Mouse (Mus musculus): ENCODE measurements around the gene Sbf2. TPM values are rescaled to one million over a fixed set of nuclear protein-coding genes. Genes with fewer than 3 reads are reported as not detected.

The Sbf2 gene
- total RNA-seq, 2 experiments from 2014 or later, result 54.7 to 55.2 TPM

DNA sequence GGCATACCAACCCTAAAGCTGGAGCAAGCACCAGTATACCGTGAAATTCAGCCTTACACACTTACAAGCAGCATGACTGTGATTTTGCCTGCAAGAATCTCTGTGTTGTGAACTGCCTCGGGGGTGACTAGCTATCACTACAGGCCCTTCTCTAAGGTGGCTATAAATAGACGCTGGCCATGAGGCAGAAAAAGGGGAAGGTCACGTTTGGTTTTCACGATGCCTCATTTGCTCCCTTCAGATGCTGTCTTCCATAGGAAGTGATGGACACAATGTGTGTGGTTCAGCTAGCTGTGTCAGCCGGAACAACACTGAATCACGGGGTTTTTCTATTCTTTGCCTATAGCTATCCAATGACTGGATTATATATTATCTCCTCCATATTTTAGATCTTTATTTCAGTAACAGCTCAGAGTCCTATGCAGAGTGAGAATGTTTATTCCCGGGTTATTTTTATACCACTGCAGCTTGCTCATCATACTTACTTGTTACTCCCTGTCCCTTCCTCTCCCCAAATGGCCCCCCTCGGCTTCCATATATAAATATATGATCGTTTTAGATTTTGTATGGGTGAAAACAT, 235.3 kb downstream of the Sbf2 start:
- DNase-seq (ENCODE audit: extremely low spot score in 1 of 2, low spot score in 2 of 2), result peak in 1 of 2 experiments; percentile 20
- H3K4me3 ChIP-seq, result no peak overlapping the region
- peak overlapping the region; percentile 47; the same call in 1 of the 2 replicates for H3K27ac ChIP-seq
- intact Hi-C loops (cut with DNase I), result no loop called here
- TF ChIP-seq CTCF (IDR thresholded peaks at IDR 0.05), result no peak

DNA sequence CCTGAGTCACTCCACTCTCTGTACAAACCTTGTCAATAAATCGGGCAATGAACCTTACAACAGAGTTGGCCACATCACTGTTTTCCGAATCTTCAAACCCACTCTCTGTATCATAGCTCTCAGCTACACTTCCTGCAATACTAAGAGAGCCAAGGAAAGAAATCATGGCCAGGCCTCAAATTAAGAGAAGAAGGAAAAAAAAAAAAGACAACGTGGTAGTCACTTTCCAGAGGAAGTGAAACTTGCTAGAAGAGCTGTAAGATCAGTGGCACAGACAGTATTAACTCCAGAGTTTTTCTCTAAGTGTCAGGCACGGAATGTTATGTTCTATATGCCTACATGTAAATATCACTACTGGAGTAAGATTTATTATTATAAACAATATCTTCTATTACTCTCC, 242.2 kb downstream of the Sbf2 start:
- Histone ChIP-seq H3K27ac (no peak overlapping the region), H3K4me3 (no peak overlapping the region)
- intact Hi-C loops (cut with DNase I), result no loop called here
- no peak for TF ChIP-seq CTCF (IDR thresholded peaks at IDR 0.05)
- no peak for DNase-seq (ENCODE audit: extremely low spot score in 1 of 2, low spot score in 2 of 2)

DNA sequence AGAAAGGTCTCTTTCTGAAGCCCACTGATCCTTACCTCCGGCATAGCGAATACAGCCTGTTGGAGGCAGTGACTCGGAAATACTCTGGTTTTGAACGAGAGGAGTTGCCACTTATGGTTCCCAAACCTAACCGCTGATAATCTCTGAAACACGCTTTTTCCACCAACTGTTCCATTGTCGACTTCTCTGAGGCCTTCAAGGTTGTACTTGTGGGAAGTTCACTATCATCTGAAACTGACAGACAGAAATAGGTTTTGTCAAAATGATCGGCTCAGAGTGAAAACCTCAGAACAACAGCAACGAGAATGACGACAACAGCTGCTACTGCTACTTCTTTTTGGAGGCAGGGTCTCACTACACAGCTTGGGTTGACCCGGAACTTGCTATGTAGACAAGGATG, 252.7 kb downstream of the Sbf2 start:
- intact Hi-C loops (cut with DNase I), result no loop called here
- no peak for TF ChIP-seq CTCF (IDR thresholded peaks at IDR 0.05)
- Histone ChIP-seq H3K27ac (no peak overlapping the region), H3K4me3 (no peak overlapping the region)
- DNase-seq (ENCODE audit: extremely low spot score in 1 of 2, low spot score in 2 of 2), result no peak

DNA sequence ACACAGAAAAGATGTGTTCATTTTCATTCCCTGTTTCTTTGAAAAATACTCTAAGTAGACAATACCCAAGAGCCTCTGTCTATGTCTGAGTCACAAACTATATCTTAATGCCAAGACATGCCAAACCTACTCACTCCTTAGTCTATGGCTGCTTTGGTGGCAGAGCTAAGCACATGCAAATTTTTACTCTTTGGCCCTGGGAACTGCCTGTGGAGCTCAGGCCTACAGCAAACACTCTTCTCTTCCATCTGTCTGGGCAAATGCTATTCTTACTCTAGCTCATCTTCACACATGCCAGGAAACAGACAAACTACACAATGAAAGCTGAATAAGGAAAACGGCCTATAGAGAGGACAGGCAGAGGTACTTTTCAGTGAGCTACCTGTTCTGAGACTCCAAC, 253.2 kb downstream of the Sbf2 start:
- intact Hi-C loops (cut with DNase I), result no loop called here
- no peak for TF ChIP-seq CTCF (IDR thresholded peaks at IDR 0.05)
- DNase-seq (ENCODE audit: extremely low spot score in 1 of 2, low spot score in 2 of 2), result no peak
- Histone ChIP-seq H3K27ac (no peak overlapping the region), H3K4me3 (no peak overlapping the region)

DNA sequence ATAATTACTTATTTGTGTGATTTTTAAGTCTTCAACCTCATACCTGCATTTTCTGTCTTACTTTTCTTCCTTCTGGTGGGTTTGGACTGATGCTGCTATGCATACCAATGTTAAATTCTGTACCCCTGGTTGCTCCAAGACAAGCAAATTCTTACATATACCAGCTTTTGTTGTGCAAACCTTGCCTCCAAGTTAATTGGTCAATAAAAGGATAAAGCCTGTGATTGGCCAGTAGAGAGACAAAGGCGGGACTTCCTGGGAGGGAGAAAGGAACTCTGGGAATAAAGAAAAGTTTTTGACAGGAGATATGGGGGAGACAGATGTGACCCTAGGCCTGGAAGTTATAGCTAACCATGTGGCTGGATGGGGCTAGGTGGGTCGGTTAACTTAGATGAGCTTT, 255.3 kb downstream of the Sbf2 start:
- TF ChIP-seq CTCF (IDR thresholded peaks at IDR 0.05), result no peak
- intact Hi-C loops (cut with DNase I), result no loop called here
- Histone ChIP-seq H3K4me3 (no peak overlapping the region), H3K27ac (no peak overlapping the region)
- DNase-seq (ENCODE audit: extremely low spot score in 1 of 2, low spot score in 2 of 2), result no peak

DNA sequence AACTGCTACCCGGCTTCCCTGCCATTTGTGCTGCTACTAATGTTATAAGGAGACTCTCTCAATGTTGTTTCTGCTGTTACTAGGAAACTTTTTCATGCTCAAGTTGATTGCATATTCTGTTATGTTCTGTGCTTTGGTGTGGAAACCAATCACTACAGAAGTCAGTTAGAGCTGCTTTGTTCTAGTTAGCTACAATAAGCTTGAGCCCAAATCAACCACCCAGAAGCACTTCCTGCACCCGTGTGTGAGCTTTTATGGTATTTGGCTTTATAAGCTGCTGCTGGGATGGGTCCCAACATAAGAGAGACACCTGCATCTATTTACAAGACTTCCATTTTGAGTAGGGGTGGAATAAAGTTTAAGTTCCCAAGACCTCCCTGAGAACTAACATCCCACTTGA, 260.8 kb downstream of the Sbf2 start:
- TF ChIP-seq CTCF (IDR thresholded peaks at IDR 0.05), result no peak
- H3K4me3 ChIP-seq, result no peak overlapping the region
- intact Hi-C loops (cut with DNase I), result no loop called here
- H3K27ac ChIP-seq, result no peak overlapping the region
- no peak for DNase-seq (ENCODE audit: extremely low spot score in 1 of 2, low spot score in 2 of 2)

DNA sequence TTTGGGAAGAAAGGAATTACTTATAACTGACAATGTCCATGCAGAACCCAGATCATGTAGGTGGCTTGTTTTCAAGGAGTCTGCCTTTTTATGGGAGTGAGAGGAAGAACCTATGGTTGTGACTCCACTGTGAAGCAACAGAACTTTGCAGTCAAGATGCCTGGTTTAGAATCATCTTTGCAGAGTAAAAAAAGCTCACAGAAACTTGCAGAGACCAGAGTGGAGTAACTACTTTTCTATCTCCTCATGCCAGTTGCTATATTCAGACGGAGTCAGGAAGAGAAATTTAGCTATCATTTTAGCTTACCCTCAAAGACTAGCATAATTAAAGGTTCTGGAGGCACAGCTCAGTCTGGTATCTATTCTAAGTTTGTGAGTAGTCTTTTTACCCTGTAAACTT, 267.5 kb downstream of the Sbf2 start:
- H3K27ac ChIP-seq, result no peak overlapping the region
- no peak for TF ChIP-seq CTCF (IDR thresholded peaks at IDR 0.05)
- no peak for DNase-seq (ENCODE audit: extremely low spot score in 1 of 2, low spot score in 2 of 2)
- intact Hi-C loops (cut with DNase I), result no loop called here
- no peak overlapping the region for H3K4me3 ChIP-seq

DNA sequence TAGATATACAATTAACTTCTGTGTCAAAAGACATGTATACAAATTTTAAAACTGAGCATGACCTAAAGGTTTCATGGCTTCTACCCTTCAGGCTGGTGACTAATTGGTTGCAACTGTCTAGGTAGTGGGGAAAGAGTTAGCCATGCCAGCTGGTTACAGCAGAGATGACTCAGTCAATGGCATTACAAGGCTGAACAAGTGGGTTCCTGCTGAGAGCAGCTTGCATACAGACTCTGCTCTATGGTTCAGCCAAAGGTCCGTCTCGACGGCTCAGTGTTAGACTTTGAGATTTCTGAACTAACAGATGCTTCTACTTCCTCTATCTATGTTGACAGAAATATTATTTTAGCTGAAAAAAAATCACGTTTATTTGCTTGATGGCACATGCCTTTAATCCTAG, 277.1 kb downstream of the Sbf2 start:
- no peak for TF ChIP-seq CTCF (IDR thresholded peaks at IDR 0.05)
- Histone ChIP-seq H3K4me3 (no peak overlapping the region), H3K27ac (no peak overlapping the region)
- intact Hi-C loops (cut with DNase I), result no loop called here
- DNase-seq (ENCODE audit: extremely low spot score in 1 of 2, low spot score in 2 of 2), result no peak

DNA sequence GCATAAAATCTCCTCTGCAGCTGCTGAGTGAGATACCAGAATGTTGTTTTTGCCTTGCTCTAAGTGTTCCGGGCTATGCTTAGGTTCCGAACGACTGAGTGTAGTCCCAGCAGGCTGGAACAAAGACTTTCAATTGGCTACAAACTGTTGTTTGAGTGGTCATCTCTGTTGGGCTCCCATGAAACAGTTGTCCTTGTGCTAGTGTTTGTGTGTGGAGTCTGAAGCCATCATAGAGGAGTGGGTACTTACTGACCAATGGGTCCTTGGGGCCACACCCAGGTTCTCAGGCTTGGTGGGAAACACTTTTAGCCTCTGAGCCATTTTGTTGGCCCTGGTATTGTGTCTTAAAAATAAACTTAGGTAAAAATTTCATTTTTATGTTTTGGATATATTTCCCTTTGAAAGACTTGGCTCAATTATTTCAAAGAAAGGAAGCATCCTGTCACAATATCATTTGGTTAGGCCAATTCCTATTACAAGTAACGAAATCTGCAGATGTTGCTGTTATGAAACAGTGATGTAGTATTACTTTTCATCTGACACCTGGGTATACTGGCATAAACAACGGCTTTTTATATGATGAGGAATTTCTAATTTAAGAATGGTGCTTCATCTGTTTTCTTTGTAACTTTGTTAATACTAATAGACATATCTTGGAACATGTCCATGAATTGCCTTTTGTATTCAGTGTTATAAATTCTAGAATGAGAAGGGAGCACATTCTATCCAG, 289.2 kb downstream of the Sbf2 start:
- TF ChIP-seq CTCF (IDR thresholded peaks at IDR 0.05), result no peak
- no peak overlapping the region for H3K27ac ChIP-seq

DNA sequence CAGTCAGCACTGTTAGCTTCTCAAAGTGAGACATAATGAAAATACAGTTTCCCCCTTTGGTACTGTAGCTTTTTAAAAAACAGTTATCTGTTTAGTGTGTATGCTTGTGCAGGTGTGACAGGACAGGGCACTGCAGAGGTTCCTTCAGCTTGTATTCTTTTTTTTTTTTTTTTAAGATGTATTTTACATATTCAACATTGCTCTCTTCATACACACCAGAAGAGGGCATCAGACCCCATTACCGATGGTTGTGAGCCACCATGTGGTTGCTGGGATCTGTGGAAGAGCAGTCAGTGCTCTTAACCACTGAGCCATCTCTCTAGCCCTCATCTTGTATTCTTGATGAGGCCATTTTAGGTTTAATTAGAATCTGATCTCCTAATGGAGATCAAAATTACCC, 289.9 kb downstream of the Sbf2 start:
- intact Hi-C loops (cut with DNase I), result no loop called here
- Histone ChIP-seq H3K27ac (no peak overlapping the region), H3K4me3 (no peak overlapping the region)
- DNase-seq (ENCODE audit: extremely low spot score in 1 of 2, low spot score in 2 of 2), result no peak
- TF ChIP-seq CTCF (IDR thresholded peaks at IDR 0.05), result no peak

More for the DNA sequence above, 289.2 kb downstream of the Sbf2 start:
- intact Hi-C loops (cut with DNase I), result no loop called here
- H3K4me3 ChIP-seq, result no peak overlapping the region
- no peak for DNase-seq (ENCODE audit: extremely low spot score in 1 of 2, low spot score in 2 of 2)

DNA sequence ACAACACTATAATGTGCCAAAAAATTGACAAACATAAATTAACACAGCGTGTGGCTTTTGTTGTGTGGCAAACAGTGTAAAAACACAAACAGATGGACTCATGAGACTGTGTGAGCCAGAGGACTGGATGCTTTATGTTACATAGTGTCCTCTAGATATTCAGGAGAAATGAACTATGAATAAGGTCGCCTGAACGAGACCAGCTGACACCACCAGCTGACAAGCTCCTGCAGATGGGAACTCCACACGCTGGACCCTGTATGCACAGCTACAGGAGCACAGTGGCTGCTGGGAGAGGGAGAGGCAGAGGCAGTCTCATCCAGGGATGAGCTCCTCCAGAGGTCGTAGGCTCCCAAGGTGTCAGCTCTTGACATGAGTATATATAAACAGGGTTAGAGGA, 293.6 kb downstream of the Sbf2 start:
- Histone ChIP-seq H3K4me3 (no peak overlapping the region), H3K27ac (no peak overlapping the region)
- no peak for DNase-seq (ENCODE audit: extremely low spot score in 1 of 2, low spot score in 2 of 2)
- intact Hi-C loops (cut with DNase I), result no loop called here
- no peak for TF ChIP-seq CTCF (IDR thresholded peaks at IDR 0.05)

DNA sequence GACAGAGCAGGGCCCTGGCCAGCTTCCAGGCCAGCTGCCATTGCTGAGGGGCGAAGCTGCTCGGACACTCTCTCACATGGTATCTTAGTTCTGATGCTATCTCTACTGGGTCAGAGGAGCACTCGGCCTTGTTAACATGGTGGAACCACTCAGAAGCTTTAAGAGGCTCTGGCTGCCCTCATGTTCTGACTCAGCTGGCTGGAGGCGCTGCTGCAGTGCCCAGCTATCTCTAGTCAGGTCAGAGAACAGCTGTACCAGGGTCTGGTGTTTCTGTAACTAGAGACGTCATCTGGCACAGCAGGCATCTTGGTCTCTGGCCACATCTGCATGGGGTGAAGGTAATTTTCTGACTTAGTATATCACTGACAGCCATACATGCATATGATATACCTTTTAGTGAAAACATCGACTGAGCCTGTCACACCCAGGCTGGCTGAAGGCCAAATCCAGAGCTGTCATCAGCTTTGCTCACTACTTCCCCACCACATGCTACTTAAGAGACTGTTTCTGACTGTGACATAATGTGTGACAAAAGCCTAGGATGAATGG, 295.7 kb downstream of the Sbf2 start:
- Histone ChIP-seq H3K27ac (no peak overlapping the region), H3K4me3 (no peak overlapping the region)
- TF ChIP-seq CTCF (IDR thresholded peaks at IDR 0.05), result no peak
- intact Hi-C loops (cut with DNase I), result no loop called here
- no peak for DNase-seq (ENCODE audit: extremely low spot score in 1 of 2, low spot score in 2 of 2)

DNA sequence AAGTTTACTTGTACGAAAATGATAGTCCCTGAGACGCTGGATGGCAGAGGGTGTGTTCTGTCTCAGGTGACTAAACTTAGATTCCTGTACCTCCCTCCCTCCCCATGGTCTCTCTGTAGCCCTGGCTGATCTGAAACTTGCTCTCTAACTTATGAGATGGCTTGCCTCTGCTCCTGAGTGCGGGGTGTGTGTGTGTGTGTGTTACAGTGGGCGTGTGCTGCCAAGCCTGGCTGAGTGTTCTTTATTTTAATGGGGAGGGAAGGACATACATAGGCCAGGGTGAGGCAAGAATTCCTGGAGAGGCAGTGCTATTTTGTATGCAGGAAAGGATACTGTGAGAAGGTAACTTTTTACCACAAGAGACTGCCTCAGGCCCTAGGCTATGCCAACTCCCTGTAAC, 297.3 kb downstream of the Sbf2 start:
- no peak for TF ChIP-seq CTCF (IDR thresholded peaks at IDR 0.05)
- intact Hi-C loops (cut with DNase I), result no loop called here
- DNase-seq (ENCODE audit: extremely low spot score in 1 of 2, low spot score in 2 of 2), result no peak
- Histone ChIP-seq H3K27ac (no peak overlapping the region), H3K4me3 (no peak overlapping the region)

All from left cerebral cortex, adult 2 months (tissue).